Mouse (Mus musculus): Measurements from ENCODE around the gene Hist1h2ag. TPM values are rescaled to one million over a fixed set of nuclear protein-coding genes. Genes with fewer than 3 reads are reported as not detected.

Hist1h2ag gene
- polyA plus RNA-seq, 1 experiment from 2014 or later = 76.5 TPM

DNA sequence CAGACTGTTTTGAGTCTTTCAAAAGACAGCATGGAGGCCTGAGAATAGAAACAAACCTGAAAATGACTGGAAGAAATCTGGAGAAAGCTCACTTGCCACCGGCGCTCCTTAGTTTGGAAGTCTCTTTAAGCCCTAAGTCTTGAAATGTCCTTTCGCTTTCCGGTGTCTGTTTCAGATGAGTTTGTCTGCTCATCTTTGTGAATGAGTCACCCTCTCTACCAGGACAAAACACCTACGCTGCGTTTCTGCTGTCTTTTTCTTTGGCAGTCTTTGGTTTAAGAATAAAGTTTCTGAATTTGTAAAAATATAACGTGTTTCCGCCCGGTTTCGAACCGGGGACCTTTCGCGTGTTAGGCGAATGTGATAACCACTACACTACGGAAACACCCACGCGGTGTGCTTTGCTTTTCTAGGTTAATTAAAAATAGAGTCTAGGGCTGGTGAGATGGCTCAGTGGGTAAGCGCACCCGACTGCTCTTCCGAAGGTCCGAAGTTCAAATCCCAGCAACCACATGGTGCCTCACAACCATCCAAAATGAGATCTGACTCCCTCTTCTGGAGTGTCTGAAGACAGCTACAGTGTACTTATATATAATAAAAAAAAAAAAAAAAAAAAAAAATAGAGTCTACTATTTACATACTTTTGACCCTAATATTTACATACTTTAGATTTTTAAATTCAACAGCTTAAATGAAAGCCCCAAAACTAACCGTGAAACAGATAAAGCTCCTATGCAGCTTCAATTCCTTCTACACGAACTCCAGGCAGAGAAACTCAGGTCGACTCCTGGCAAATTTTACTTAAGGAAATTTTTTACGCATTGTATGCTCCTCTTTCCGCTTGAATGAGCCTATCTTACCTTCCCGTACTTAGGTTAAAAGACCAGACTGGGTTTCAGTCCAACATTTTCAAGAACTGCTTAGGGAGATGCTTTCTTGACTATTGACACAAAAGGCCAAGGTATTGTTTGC, 27.0 kb downstream of the Hist1h2ag start:
- Histone ChIP-seq H3K4me3 (peak overlapping the region; percentile 10; the same call in 1 of the 2 replicates), H3K9ac (no peak overlapping the region), H3K4me1 (peaks cover 15% of the 10 kb centered on the region), H3K27ac (no peak overlapping the region), H3K4me2 (replicated peaks) (no peak overlapping the region; the same call in 1 of the 2 replicates), H3K27me3 (peaks cover 88% of the 10 kb centered on the region), H3K36me3 (no peaks in the 10 kb centered on the region), H3K9me3 (no peaks in the 10 kb centered on the region)
- WGBS = 15% methylated on average over 27 of the region's 27 CpGs
- ATAC-seq (ENCODE audit: low FRiP score, low read depth) = peak; percentile 59; the same call in 1 of the 2 replicates

DNA sequence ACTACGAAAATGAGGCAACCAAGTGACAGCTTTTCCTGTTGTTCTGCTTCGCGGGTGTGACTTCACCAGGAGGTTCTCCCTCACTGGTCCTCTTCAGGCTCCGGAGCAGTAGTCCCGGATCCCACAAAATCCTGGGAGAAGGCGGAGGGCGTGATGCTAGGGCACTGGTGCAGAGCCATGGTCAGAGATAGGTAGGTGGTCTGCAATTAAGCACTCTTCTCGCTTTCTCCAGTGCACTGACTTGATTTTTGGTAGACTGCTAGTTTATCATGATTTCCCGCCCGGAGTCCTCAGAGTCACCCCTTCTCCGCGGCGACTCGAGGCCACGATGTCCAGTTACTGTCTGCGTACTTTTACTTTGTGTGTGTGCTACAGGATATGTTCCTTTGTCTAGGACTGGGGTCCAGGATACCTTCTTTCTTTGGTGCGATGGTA, 28.3 kb downstream of the Hist1h2ag start:
- ATAC-seq (ENCODE audit: low FRiP score, low read depth) = no peak

DNA sequence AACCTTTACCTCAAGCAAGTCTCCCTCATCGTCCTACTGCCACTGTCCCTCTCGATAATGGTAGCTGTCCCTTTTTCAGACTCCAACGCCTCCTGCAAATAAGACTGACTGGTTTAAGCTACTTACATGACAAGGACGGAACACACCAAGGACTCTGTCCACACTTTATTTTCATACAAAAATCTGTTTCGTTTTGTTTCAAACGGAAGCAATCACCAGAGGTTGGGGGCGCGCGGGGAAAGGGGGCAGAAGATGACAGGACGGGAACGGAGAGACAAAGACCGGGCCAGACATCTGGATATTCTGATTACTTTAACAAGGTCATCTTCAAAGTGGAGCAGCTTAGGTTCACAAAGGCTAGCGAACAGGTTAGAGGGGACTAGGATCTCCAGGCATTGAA, 29.0 kb downstream of the Hist1h2ag start:
- H3K4me3 ChIP-seq = no peak overlapping the region

More for the DNA sequence above, 28.3 kb downstream of the Hist1h2ag start:
- Histone ChIP-seq H3K4me3 (peak overlapping the region; percentile 17), H3K9me3 (no peaks in the 10 kb centered on the region), H3K9ac (no peak overlapping the region), H3K4me2 (replicated peaks) (peak overlapping the region; percentile 47), H3K36me3 (no peaks in the 10 kb centered on the region), H3K27me3 (peaks cover 88% of the 10 kb centered on the region), H3K4me1 (peaks cover 6% of the 10 kb centered on the region; the same call in 1 of the 2 replicates), H3K27ac (no peak overlapping the region)
- 14% methylated on average over 17 of the region's 17 CpGs for WGBS

DNA sequence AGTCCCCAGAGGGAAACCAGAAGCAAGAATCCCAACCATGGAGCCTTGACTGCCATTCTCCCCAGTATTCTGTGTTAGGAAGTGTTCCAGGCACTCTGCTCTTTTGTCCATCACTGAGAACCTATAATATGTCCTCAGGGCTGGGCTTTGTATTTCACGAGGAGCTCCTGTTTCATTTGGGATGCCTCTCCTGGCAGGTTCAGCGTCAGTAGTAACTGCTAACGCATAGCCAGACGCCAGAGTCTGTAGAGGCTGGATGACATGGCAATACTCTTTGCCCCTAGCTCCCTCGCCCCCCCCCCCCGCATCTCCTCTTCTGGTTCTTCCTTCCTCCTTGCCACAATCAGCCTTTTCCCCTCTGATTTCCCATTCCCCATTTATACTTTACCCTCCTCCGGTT, 33.1 kb downstream of the Hist1h2ag start, which contains the start of gene Prss16:
TSS of gene Prss16 (minus strand) at position 101 of the 400 bp plus-strand sequence.
- Histone ChIP-seq H3K27ac (no peak within 1 kb of the TSS), H3K4me3 (no peak within 1 kb of the TSS), H3K4me1 (peaks cover 15% of the 10 kb centered on the region), H3K4me2 (replicated peaks) (no peak within 1 kb of the TSS), H3K9me3 (no peaks in the 10 kb centered on the region), H3K36me3 (no peaks in the 10 kb centered on the region), H3K27me3 (peaks cover 93% of the 10 kb centered on the region), H3K9ac (no peak within 1 kb of the TSS)
- 19% methylated on average over 6 of the region's 7 CpGs for WGBS
- ATAC-seq (ENCODE audit: low FRiP score, low read depth) = no peak

More for the DNA sequence above, 29.0 kb downstream of the Hist1h2ag start:
- no peak for ATAC-seq (ENCODE audit: low FRiP score, low read depth)
- 15% methylated on average over 13 of the region's 13 CpGs for WGBS
- no peak overlapping the region for H3K27ac ChIP-seq
- H3K4me1 ChIP-seq = peaks cover 6% of the 10 kb centered on the region; the same call in 1 of the 2 replicates
- H3K9me3 ChIP-seq = no peaks in the 10 kb centered on the region
- peak overlapping the region; percentile 47; the same call in 1 of the 2 replicates for H3K4me2 ChIP-seq (replicated peaks)
- H3K27me3 ChIP-seq = peaks cover 88% of the 10 kb centered on the region
- H3K9ac ChIP-seq = no peak overlapping the region
- no peaks in the 10 kb centered on the region for H3K36me3 ChIP-seq

DNA sequence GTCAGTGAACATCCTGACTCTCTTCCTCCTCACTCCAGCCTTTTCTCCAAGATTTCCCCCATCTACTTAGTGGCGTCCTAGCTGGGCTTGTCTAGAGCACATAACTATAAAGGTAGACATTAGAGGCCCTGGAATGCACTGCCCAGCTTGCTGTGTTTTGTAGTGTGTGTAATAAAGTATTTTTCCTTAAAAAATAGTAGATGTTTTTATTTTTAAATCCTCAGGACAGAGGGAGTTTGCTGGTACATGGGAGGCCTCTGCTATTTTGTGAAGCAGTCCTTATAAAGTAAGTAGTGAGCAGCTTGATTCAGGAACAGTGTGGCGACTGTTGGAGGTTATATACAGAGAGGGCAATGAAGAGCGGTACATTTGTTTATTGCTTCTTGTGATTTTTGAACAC, 34.0 kb downstream of the Hist1h2ag start:
- no peaks in the 10 kb centered on the region for H3K36me3 ChIP-seq
- no peaks in the 10 kb centered on the region for H3K9me3 ChIP-seq
- WGBS = 71% methylated on average over 3 of the region's 3 CpGs
- H3K27me3 ChIP-seq = peaks cover 93% of the 10 kb centered on the region
- H3K4me1 ChIP-seq = peaks cover 11% of the 10 kb centered on the region
- H3K4me2 ChIP-seq (replicated peaks) = no peak overlapping the region
- H3K4me3 ChIP-seq = no peak overlapping the region
- H3K27ac ChIP-seq = no peak overlapping the region
- no peak for ATAC-seq (ENCODE audit: low FRiP score, low read depth)
- no peak overlapping the region for H3K9ac ChIP-seq

DNA sequence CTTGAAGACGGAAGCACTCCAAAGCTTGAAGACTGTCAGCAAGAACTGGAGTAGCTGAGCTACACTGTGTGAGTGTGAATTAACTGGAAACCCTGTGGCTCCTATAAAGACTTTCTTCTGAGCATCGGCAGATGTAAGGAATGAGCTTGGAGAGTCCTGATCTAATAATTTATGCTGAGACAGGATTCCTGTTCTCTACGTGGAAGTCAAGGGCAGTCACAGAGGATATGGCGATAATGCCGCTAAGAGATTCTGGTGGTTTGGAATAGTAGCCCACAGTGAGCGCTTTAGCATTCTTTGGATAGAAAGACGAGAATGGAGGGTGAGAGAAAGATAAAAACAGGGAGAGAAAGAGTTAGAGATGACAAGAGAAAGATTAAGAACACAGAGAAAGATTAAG, 34.9 kb downstream of the Hist1h2ag start:
- H3K9me3 ChIP-seq = no peaks in the 10 kb centered on the region
- no peak overlapping the region for H3K9ac ChIP-seq
- H3K27me3 ChIP-seq = peaks cover 95% of the 10 kb centered on the region
- no peak overlapping the region for H3K4me2 ChIP-seq (replicated peaks)
- no peak for ATAC-seq (ENCODE audit: low FRiP score, low read depth)
- 56% methylated on average over 7 of the region's 7 CpGs for WGBS
- no peaks in the 10 kb centered on the region for H3K36me3 ChIP-seq
- peaks cover 11% of the 10 kb centered on the region for H3K4me1 ChIP-seq
- H3K27ac ChIP-seq = no peak overlapping the region
- H3K4me3 ChIP-seq = no peak overlapping the region

DNA sequence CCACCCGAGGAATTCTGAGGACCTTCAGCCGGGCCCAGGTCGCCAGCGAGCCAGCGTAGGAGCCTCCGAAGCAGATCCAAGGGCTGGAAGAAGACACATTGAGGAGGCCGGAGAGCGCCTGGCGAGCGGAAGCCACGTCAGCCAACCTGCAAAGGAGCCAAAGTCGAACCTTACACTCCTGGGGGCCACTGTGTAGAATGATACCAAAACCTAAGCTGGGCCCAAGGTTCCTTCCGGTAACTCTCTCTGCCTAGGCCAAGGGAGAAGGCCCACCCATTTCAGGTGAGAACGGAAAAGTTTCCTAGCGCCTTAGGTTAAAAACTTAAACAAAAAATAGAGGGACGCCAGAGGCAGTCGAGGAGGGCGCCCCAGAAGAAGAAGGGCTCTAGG, 35.6 kb downstream of the Hist1h2ag start:
- Histone ChIP-seq H3K9me3 (no peaks in the 10 kb centered on the region), H3K9ac (peak overlapping the region; percentile 27; the same call in 1 of the 2 replicates), H3K4me2 (replicated peaks) (peak overlapping the region; percentile 95), H3K27me3 (peaks cover 95% of the 10 kb centered on the region), H3K4me1 (peaks cover 11% of the 10 kb centered on the region), H3K27ac (no peak overlapping the region), H3K36me3 (no peaks in the 10 kb centered on the region), H3K4me3 (peak overlapping the region; percentile 54)
- ATAC-seq (ENCODE audit: low FRiP score, low read depth) = no peak
- 3% methylated on average over 18 of the region's 18 CpGs for WGBS

DNA sequence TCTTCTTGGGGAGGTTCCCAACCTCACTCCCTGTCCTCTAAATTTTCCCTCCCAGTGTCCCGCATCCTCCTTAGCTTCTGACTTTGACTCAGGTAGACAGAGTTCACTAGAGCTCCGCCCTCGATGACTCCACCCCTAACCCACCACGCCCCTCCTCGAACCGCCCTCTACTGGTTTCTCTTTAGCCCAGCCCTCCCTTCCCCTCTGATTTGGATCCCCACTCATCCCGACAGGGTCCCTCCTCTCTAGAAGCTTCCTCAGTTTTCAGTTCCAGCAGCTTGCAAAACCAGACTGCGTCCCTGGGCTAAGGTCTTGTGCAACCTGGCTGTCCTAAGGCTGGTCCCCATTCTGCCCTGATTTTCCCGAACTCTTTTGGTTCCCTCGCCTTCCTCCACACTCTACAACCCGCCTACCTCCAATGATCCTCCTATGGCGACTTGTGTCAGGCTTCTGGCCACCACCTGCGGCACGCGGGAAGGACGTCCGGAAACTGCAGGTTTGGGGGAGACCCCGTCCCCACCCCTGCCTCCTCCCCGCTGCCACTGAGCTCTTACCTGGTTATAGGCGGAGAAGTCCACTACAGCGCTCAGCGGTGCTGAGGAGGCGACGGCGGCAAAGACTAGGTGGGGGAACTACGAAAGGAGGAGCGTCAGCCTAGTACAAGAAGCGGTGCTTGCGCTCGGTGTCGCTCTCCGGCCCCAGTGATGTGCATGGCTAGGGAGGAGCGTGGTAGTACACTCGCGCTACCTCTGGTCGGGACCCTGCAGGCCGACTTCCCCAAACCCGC, 36.2 kb downstream of the Hist1h2ag start:
- no peaks in the 10 kb centered on the region for H3K9me3 ChIP-seq
- H3K36me3 ChIP-seq = no peaks in the 10 kb centered on the region
- H3K27me3 ChIP-seq = peaks cover 98% of the 10 kb centered on the region
- H3K27ac ChIP-seq = no peak overlapping the region
- peak; percentile 88 for ATAC-seq (ENCODE audit: low FRiP score, low read depth)
- peak overlapping the region; percentile 95 for H3K4me2 ChIP-seq (replicated peaks)
- under 1% methylated on average over 38 of the region's 38 CpGs for WGBS
- H3K4me3 ChIP-seq = peak overlapping the region; percentile 54
- H3K9ac ChIP-seq = peak overlapping the region; percentile 62
- H3K4me1 ChIP-seq = peaks cover 11% of the 10 kb centered on the region

DNA sequence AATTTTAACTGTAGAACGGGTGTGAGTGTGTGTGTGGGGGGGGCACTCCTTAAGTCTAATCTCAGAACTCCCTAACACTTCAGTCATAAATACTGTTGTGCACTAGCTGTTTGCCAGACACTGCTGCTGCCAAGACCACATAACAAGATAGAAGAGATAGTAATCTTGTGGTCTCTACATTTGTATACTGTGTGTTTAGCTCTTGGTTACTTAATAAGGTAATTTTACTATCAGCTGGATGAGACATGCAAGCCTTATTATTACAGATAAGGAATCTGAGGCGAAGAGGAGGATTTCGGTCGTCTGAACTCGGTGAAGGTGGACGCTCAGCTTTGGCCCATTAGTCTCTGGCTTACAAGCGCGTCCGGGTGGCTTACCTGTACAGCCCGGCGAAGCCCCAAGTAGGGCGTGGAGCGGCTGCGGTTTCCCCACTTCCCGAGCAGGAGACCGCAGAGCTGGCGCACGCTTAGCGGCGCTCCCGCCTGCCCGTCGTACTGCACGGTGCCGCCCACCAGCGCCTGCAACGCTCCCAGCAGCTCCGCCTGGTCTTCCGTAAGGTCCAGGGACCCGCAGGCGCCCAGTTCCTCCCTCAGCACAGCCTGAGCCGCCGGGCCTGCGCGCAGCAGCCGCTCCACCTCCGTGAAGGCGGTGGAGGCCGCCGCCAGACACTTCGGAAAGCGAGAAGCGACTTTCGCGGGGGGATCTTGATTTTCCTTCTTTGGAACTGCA, 37.0 kb downstream of the Hist1h2ag start:
- peak; percentile 84 for ATAC-seq (ENCODE audit: low FRiP score, low read depth)
- Histone ChIP-seq H3K9ac (peak overlapping the region; percentile 62), H3K27ac (no peak overlapping the region), H3K36me3 (no peaks in the 10 kb centered on the region), H3K4me2 (replicated peaks) (peak overlapping the region; percentile 95), H3K9me3 (no peaks in the 10 kb centered on the region), H3K4me3 (peak overlapping the region; percentile 54), H3K27me3 (peaks cover 100% of the 10 kb centered on the region), H3K4me1 (peaks cover 11% of the 10 kb centered on the region)
- WGBS = under 1% methylated on average over 45 of the region's 45 CpGs

DNA sequence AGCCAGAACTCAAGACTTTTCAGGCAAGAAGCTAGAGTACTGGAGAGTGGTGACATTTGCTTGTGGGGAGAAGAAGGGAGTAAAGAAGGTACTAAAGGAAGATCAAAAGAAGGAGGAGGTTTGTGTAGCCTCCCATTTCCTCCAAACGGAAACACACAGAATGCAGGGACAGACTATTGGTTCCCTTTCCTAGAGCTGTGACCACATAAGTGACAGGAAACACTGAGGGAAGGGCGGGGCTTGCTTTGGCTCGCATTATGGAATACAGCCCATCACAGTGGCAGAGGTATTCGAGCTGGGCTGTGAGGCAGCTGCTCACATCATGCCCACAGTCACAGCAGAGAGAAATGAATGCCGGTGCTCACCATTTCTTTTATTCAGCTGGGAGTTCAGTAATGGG, 40.9 kb downstream of the Hist1h2ag start:
- no peak overlapping the region for H3K4me2 ChIP-seq (replicated peaks)
- H3K4me1 ChIP-seq = peaks cover 10% of the 10 kb centered on the region
- H3K36me3 ChIP-seq = no peaks in the 10 kb centered on the region
- no peak overlapping the region for H3K9ac ChIP-seq
- no peak overlapping the region for H3K4me3 ChIP-seq
- no peak overlapping the region for H3K27ac ChIP-seq
- whole genome bisulfite sequencing = 19% methylated on average over 5 of the region's 5 CpGs
- peaks cover 100% of the 10 kb centered on the region for H3K27me3 ChIP-seq
- H3K9me3 ChIP-seq = no peaks in the 10 kb centered on the region
- no peak for ATAC-seq (ENCODE audit: low FRiP score, low read depth)

DNA sequence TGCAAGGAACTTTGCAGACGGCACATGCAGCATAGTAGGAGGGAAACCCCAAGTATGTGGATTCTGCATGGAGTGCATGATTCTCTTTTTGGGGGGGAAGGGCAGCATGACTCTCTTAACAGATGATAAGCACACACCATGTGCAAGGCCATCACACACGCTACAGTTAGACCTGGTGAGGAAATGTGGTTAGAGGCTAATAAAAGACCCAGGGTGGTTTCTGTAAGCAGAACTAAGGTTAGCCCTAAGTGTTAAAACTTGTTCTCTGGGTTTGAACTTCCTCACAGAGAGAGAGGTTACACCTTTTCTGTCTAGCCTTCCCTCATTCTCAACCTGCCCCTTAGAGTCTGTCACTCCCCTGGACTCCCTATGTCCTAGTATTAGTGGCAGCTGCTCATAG, 41.4 kb downstream of the Hist1h2ag start:
- Histone ChIP-seq H3K27me3 (peaks cover 100% of the 10 kb centered on the region), H3K4me1 (peaks cover 7% of the 10 kb centered on the region), H3K9ac (no peak overlapping the region), H3K4me2 (replicated peaks) (no peak overlapping the region), H3K36me3 (no peaks in the 10 kb centered on the region), H3K9me3 (no peaks in the 10 kb centered on the region), H3K27ac (no peak overlapping the region), H3K4me3 (no peak overlapping the region)
- WGBS = 53% methylated on average over 2 of the region's 2 CpGs
- no peak for ATAC-seq (ENCODE audit: low FRiP score, low read depth)

Measured in limb, embryonic 13.5 days (tissue).